ENCODE assay signal across 14 mouse cellular contexts in genomic region chr16:49807419-49807841, GRCm38 (mm10). TPM values are rescaled to one million over a fixed set of nuclear protein-coding genes. Genes with fewer than 3 reads are reported as not detected.
DNase-seq lines count a peak whose midpoint lies in the region; ATAC-seq and TF ChIP-seq lines count a peak whose summit lies in the region.
"Had no signal": no experiment of that assay in that cellular context is flagged by ENCODE, and none has a peak within 500 bp of the region (broad histone marks: within the 10 kb centered on the region; RNA-seq: fewer than 3 reads in every experiment).

No protein-coding gene starts in this region.

- intact Hi-C loops in heart, postnatal 14 days (cut with DNase I): no loop called here
- intact Hi-C loops in heart, adult 2 months (cut with DNase I): no loop called here

- H3K4me3 ChIP-seq in bone marrow, adult 2 months (replicated peaks; ENCODE audit: control insufficient read depth, low read depth, low read length): no peak overlapping the region
- H3K4me3 ChIP-seq in liver, postnatal 0 days (ENCODE audit: low read depth, low read length): no peak overlapping the region
- H3K4me3 ChIP-seq in heart, adult 2 months: no peak overlapping the region
- H3K4me3 ChIP-seq: erythroblast, embryonic 14.5 days; limb, embryonic 13.5 days had no signal

- no peaks in the 10 kb centered on the region for H3K9me3 ChIP-seq in liver, postnatal 0 days (ENCODE audit: low read length)
- H3K9me3 ChIP-seq: limb, embryonic 13.5 days had no signal

- TF ChIP-seq CTCF in bone marrow, adult 2 months (IDR thresholded peaks at IDR 0.05; ENCODE audit: control insufficient read depth, insufficient read depth, low read length): no peak
- TF ChIP-seq CTCF in liver, postnatal 0 days (IDR thresholded peaks at IDR 0.05; ENCODE audit: low read depth): no peak
- no peak for TF ChIP-seq CTCF in heart, adult 2 months (IDR thresholded peaks at IDR 0.05)

- H3K36me3 ChIP-seq in liver, postnatal 0 days (replicated peaks; ENCODE audit: insufficient read depth, low read length): no peaks in the 10 kb centered on the region
- H3K36me3 ChIP-seq in heart, adult 2 months (ENCODE audit: control insufficient read depth, insufficient read depth, low read length): no peaks in the 10 kb centered on the region
- H3K36me3 ChIP-seq: limb, embryonic 13.5 days had no signal

- H3K27me3 ChIP-seq in liver, postnatal 0 days (ENCODE audit: insufficient read depth, low read length): no peaks in the 10 kb centered on the region
- H3K27me3 ChIP-seq in heart, adult 2 months (ENCODE audit: control insufficient read depth, insufficient read depth, low read length): no peaks in the 10 kb centered on the region
- H3K27me3 ChIP-seq: limb, embryonic 13.5 days had no signal

- peaks cover 5% of the 10 kb centered on the region; the same call in 1 of the 2 replicates for H3K4me1 ChIP-seq in bone marrow, adult 2 months (ENCODE audit: control insufficient read depth, insufficient read depth, low read length)
- H3K4me1 ChIP-seq in liver, postnatal 0 days (ENCODE audit: insufficient read depth): peaks cover 34% of the 10 kb centered on the region
- no peaks in the 10 kb centered on the region; the same call in 1 of the 2 replicates for H3K4me1 ChIP-seq in heart, adult 2 months (ENCODE audit: control insufficient read depth, insufficient read depth, low read length)

- no peak for DNase-seq in frontal cortex, postnatal 10 days (ENCODE audit: low spot score in 2 of 2)
- DNase-seq in liver, postnatal 0 days: no peak
- DNase-seq in spleen, adult 12 weeks (ENCODE audit: low spot score): no peak
- DNase-seq in heart, postnatal 14 days: no peak
- no peak for DNase-seq in heart, adult 2 months
- DNase-seq: gastrocnemius, postnatal 14 days; kidney, adult 9 months; layer of hippocampus, adult 9-11 months; spleen, adult 18-20 months had no signal

- 0 out of 2 replicates have a peak, but pooled peaks have one; percentile 5 for TF ChIP-seq POLR2A in bone marrow, adult 2 months (IDR thresholded peaks at IDR 0.05; ENCODE audit: borderline replicate concordance, control insufficient read depth, low read depth, low read length)
- no peak for TF ChIP-seq POLR2A in heart, adult 2 months (IDR thresholded peaks at IDR 0.05; ENCODE audit: insufficient read depth, low read depth, low read length)

- H3K79me2 ChIP-seq in heart, adult 2 months (replicated peaks; ENCODE audit: control insufficient read depth, insufficient read depth, low read length): no peaks in the 10 kb centered on the region

- 20% methylated on average over 7 of the region's 7 CpGs for WGBS in bone marrow, adult 2 months
- WGBS in liver, postnatal 0 days (ENCODE audit: insufficient replicate concordance): 47% methylated on average over 7 of the region's 7 CpGs
- 61% methylated on average over 7 of the region's 7 CpGs for WGBS in heart, adult 2 months

- peak; percentile 63 for TF ChIP-seq EP300 in liver, postnatal 0 days (IDR thresholded peaks at IDR 0.05; ENCODE audit: low read depth)
- TF ChIP-seq EP300 in heart, adult 2 months (IDR thresholded peaks at IDR 0.05; ENCODE audit: insufficient read depth, low read depth, low read length): no peak

- H3K27ac ChIP-seq in bone marrow, adult 2 months (ENCODE audit: control insufficient read depth, insufficient read depth, low read depth, low read length, poor library complexity): peak overlapping the region; percentile 48; the same call in 1 of the 2 replicates
- no peak overlapping the region for H3K27ac ChIP-seq in liver, postnatal 0 days (ENCODE audit: low read depth)
- no peak overlapping the region for H3K27ac ChIP-seq in heart, adult 2 months
- H3K27ac ChIP-seq: limb, embryonic 13.5 days had no signal

- H3K4me2 ChIP-seq in liver, postnatal 0 days (ENCODE audit: low read depth, low read length): no peak overlapping the region; the same call in 1 of the 2 replicates
- H3K4me2 ChIP-seq: limb, embryonic 13.5 days had no signal

- peak; percentile 58 for ATAC-seq in frontal cortex, adult (ENCODE audit: low TSS enrichment)
- peak; percentile 78 for ATAC-seq in CD4-positive, CD25-positive, alpha-beta regulatory T cell, adult 4 months
- ATAC-seq in liver, postnatal 0 days: peak; percentile 63

- no peak overlapping the region for H3K9ac ChIP-seq in liver, postnatal 0 days (replicated peaks)
- no peak overlapping the region for H3K9ac ChIP-seq in heart, adult 2 months (ENCODE audit: low read depth, low read length)
- H3K9ac ChIP-seq: limb, embryonic 13.5 days had no signal

RNA-seq across cellular contexts. Expression of gene Cd47, which starts 7.1 kb away (rescaled TPM):
- 100 to 1,000 TPM; 184 to 254 TPM for polyA plus RNA-seq in CD4-positive, CD25-positive, alpha-beta regulatory T cell, adult 4 months (2017; shearing (Covaris generic))
- 159 and 163 TPM in 2 replicates for polyA plus RNA-seq in bone marrow, adult 2 months (2011; ENCODE audit: insufficient read depth, insufficient read length, low replicate concordance, missing spikeins)
- polyA plus RNA-seq in liver, postnatal 0 days (2015; fragmentation: Nextera tagmentation; extraction: Ambion mirVana): 285 and 286 TPM in 2 replicates
- 10 to 100 TPM; 67.1 to 71.3 TPM for total RNA-seq in heart, postnatal 14 days (2021)
- 10 to 100 TPM; 76.5 to 87.1 TPM for total RNA-seq in heart, adult 2 months (2021)
- 30.9 and 49.3 TPM in 2 replicates for polyA plus RNA-seq in heart, adult 2 months (2012; rRNA removed)
